Mouse (Mus musculus) erythroblast, embryonic 14.5 days (primary cell): Measurements from ENCODE around the gene Gm17174.

Source experiments
- GATA1 ChIP-seq: IDR thresholded peaks from 2 replicates; pipeline ENCODE4 v1.6.1; 2012; ENCODE audit warnings: low read length, inconsistent platforms, mixed read lengths
- TAL1 ChIP-seq: IDR thresholded peaks from 3 replicates; pipeline ENCODE4 v1.6.1; 2012; ENCODE audit warnings: low read length, inconsistent platforms, mixed read lengths

GRCm38 (mm10) chr14:51552490-51552889 lies 39.4 kb downstream of the Gm17174 start, which contains the start of gene Gm5622:
- TF ChIP-seq GATA1 (no peak), TAL1 (no peak)
